Mouse (Mus musculus) 416B (cell line): ENCODE measurements around the gene Slc4a2.

ENCODE experiments used
- DNase-seq: peaks from one replicate; pipeline ENCODE4 v3.0.0; 2011; ENCODE audit warnings: low read depth

Gene Slc4a2

GRCm38 (mm10) chr5:24426556-24427284, 3.1 kb downstream of the Slc4a2 start:
- DNase-seq: no peak

- DNase-seq: no peak
Observed at GRCm38 (mm10) chr5:24427285-24427633, 3.6 kb downstream of the Slc4a2 start.

- DNase-seq: no peak
Observed at GRCm38 (mm10) chr5:24427981-24428402, 4.4 kb downstream of the Slc4a2 start.

- DNase-seq: no peak
Observed at GRCm38 (mm10) chr5:24428596-24428995, 5.0 kb downstream of the Slc4a2 start.

GRCm38 (mm10) chr5:24433993-24434392, 10.4 kb downstream of the Slc4a2 start:
- no peak for DNase-seq

GRCm38 (mm10) chr5:24441187-24441586, 17.6 kb downstream of the Slc4a2 start:
- no peak for DNase-seq

- no peak for DNase-seq
Observed at GRCm38 (mm10) chr5:24442029-24442428, 18.4 kb downstream of the Slc4a2 start.

- no peak for DNase-seq
Observed at GRCm38 (mm10) chr5:24443204-24443603, 19.6 kb downstream of the Slc4a2 start.

- DNase-seq: no peak
Observed at GRCm38 (mm10) chr5:24443927-24444326, 20.3 kb downstream of the Slc4a2 start.

GRCm38 (mm10) chr5:24444746-24445427, 21.2 kb downstream of the Slc4a2 start, which contains the start of gene Fastk:
Gene Fastk (minus strand): TSS chr5:24445287.
- peak; percentile 89 for DNase-seq

- DNase-seq: no peak
Observed at GRCm38 (mm10) chr5:24445428-24446080, 21.9 kb downstream of the Slc4a2 start.

- DNase-seq: no peak
Observed at GRCm38 (mm10) chr5:24446630-24447029, 23.0 kb downstream of the Slc4a2 start.

- DNase-seq: peak; percentile 88
Observed at GRCm38 (mm10) chr5:24447624-24448298, 24.1 kb downstream of the Slc4a2 start, which contains the start of gene Tmub1. Gene Tmub1 (minus strand): TSS chr5:24447854.

- DNase-seq: peak; percentile 92
Observed at GRCm38 (mm10) chr5:24451264-24452029, 27.8 kb downstream of the Slc4a2 start.

- peak; percentile 24 for DNase-seq
Observed at GRCm38 (mm10) chr5:24452030-24452690, 28.5 kb downstream of the Slc4a2 start, which contains the start of gene Agap3. Gene Agap3 (plus strand): TSS chr5:24452177.

- peak; percentile 25 for DNase-seq
Observed at GRCm38 (mm10) chr5:24452691-24453233, 29.1 kb downstream of the Slc4a2 start.

- DNase-seq: no peak
Observed at GRCm38 (mm10) chr5:24453283-24453984, 29.8 kb downstream of the Slc4a2 start.

- no peak for DNase-seq
Observed at GRCm38 (mm10) chr5:24453985-24454303, 30.3 kb downstream of the Slc4a2 start.

GRCm38 (mm10) chr5:24455076-24455475, 31.4 kb downstream of the Slc4a2 start:
- no peak for DNase-seq

- no peak for DNase-seq
Observed at GRCm38 (mm10) chr5:24455613-24456012, 32.0 kb downstream of the Slc4a2 start.
